Mouse (Mus musculus) forebrain, embryonic 11.5 days (tissue): ENCODE measurements at regions not wholly inside any gene's neighbourhood (a gene's known extent, or its start where the extent isn't known, plus 50 kb on each side); places are given as distances from the start of the nearest gene placed in this dataset.

Source experiments
- ATAC-seq: fragments of 200-750 bp; cut with Nextera tagmentation; replicated peaks from 2 replicates; pipeline ENCODE4 v1.8.0; 2017; ENCODE audit warnings: moderate TSS enrichment; ENCODE audit not compliant: low FRiP score
- DNase-seq: peaks from one replicate; pipeline ENCODE4 v3.0.0-alpha.2; 2017; ENCODE audit warnings: low spot score
- H3K27ac ChIP-seq: fragments of 300-500 bp; sonication (generic); 2 replicates; pipeline ENCODE4 v1.5.1; 2014; ENCODE audit warnings: low read depth, low read length
- H3K27me3 ChIP-seq: fragments of 300-500 bp; sonication (generic); 2 replicates; pipeline ENCODE4 v1.6.1; 2014; ENCODE audit warnings: mild to moderate bottlenecking, low read length, mixed read lengths; ENCODE audit not compliant: control insufficient read depth, insufficient read depth
- H3K36me3 ChIP-seq: fragments of 300-500 bp; sonication (generic); 2 replicates; pipeline ENCODE4 v1.6.1; 2014; ENCODE audit warnings: mild to moderate bottlenecking, low read length, moderate library complexity, mixed read lengths; ENCODE audit not compliant: control insufficient read depth, insufficient read depth
- H3K4me1 ChIP-seq: fragments of 300-500 bp; sonication (generic); replicated peaks from 2 replicates; pipeline ENCODE4 v1.6.1; 2014; ENCODE audit warnings: low read length, mixed read lengths; ENCODE audit not compliant: control insufficient read depth, insufficient read depth
- H3K4me2 ChIP-seq: fragments of 300-500 bp; sonication (generic); 2 replicates; pipeline ENCODE4 v1.6.1; 2014; ENCODE audit warnings: low read depth, mild to moderate bottlenecking, low read length, moderate library complexity, mixed read lengths; ENCODE audit not compliant: severe bottlenecking
- H3K4me3 ChIP-seq: fragments of 300-500 bp; sonication (generic); 2 replicates; pipeline ENCODE4 v1.5.1; 2014; ENCODE audit warnings: low read depth, low read length
- H3K9ac ChIP-seq: fragments of 300-500 bp; sonication (generic); 2 replicates; pipeline ENCODE4 v1.6.1; 2014; ENCODE audit warnings: low read length
- H3K9me3 ChIP-seq: fragments of 300-500 bp; sonication (generic); 2 replicates; pipeline ENCODE4 v1.6.1; 2016; ENCODE audit warnings: low read length, mixed read lengths; ENCODE audit not compliant: control insufficient read depth
- WGBS: fragments of 180-500 bp; shearing (Covaris S2); extraction: QIAGEN DNeasy Blood & Tissue Kit; methylation state at CpG from one replicate; pipeline ENCODE4 v1.1.7; 2014; 5-methylcytosine and 5-hydroxymethylcytosine counted together

- Histone ChIP-seq H3K4me1 (no peaks in the 10 kb centered on the region), H3K9me3 (no peaks in the 10 kb centered on the region), H3K4me3 (no peak overlapping the region), H3K4me2 (no peak overlapping the region), H3K27ac (no peak overlapping the region), H3K36me3 (no peaks in the 10 kb centered on the region), H3K9ac (no peak overlapping the region), H3K27me3 (no peaks in the 10 kb centered on the region)
- ATAC-seq (no peak), DNase-seq (no peak)
- 59% methylated on average over 2 of the region's 2 CpGs for WGBS
These were observed 56.6 kb downstream of the Olig3 start for GRCm38 (mm10) chr10:19412926-19413325.

- Histone ChIP-seq H3K4me1 (no peaks in the 10 kb centered on the region), H3K36me3 (no peaks in the 10 kb centered on the region), H3K4me3 (no peak overlapping the region), H3K27ac (no peak overlapping the region), H3K9ac (no peak overlapping the region), H3K4me2 (no peak overlapping the region), H3K27me3 (no peaks in the 10 kb centered on the region), H3K9me3 (no peaks in the 10 kb centered on the region)
- DNase-seq (no peak), ATAC-seq (no peak)
- 57% methylated on average over 5 of the region's 5 CpGs for WGBS
These were observed 57.6 kb downstream of the Olig3 start for GRCm38 (mm10) chr10:19413935-19414334.

- no peak overlapping the region for H3K27ac ChIP-seq
- H3K4me2 ChIP-seq = no peak overlapping the region
- no peak overlapping the region for H3K9ac ChIP-seq
- 68% methylated on average over 5 of the region's 5 CpGs for WGBS
- ATAC-seq = no peak
- DNase-seq = no peak
- H3K9me3 ChIP-seq = no peaks in the 10 kb centered on the region
- no peak overlapping the region for H3K4me3 ChIP-seq
- no peaks in the 10 kb centered on the region for H3K36me3 ChIP-seq
- H3K27me3 ChIP-seq = no peaks in the 10 kb centered on the region
- no peaks in the 10 kb centered on the region for H3K4me1 ChIP-seq
These were observed 58.5 kb downstream of the Olig3 start for GRCm38 (mm10) chr10:19414834-19415233.

GRCm38 (mm10) chr10:19424030-19424429 lies 67.7 kb downstream of the Olig3 start:
- H3K36me3 ChIP-seq = no peaks in the 10 kb centered on the region
- no peaks in the 10 kb centered on the region for H3K4me1 ChIP-seq
- no peak overlapping the region for H3K27ac ChIP-seq
- H3K9me3 ChIP-seq = no peaks in the 10 kb centered on the region
- no peak overlapping the region for H3K9ac ChIP-seq
- ATAC-seq = no peak
- WGBS = 58% methylated on average over 1 of the region's 1 CpGs
- no peak overlapping the region for H3K4me2 ChIP-seq
- no peak for DNase-seq
- no peaks in the 10 kb centered on the region for H3K27me3 ChIP-seq
- no peak overlapping the region for H3K4me3 ChIP-seq

GRCm38 (mm10) chr10:19424961-19425360 lies 68.6 kb downstream of the Olig3 start:
- no peak for ATAC-seq
- no peaks in the 10 kb centered on the region for H3K36me3 ChIP-seq
- no peak overlapping the region for H3K9ac ChIP-seq
- no peaks in the 10 kb centered on the region for H3K4me1 ChIP-seq
- no peak for DNase-seq
- H3K4me3 ChIP-seq = no peak overlapping the region
- no peak overlapping the region for H3K4me2 ChIP-seq
- H3K27me3 ChIP-seq = no peaks in the 10 kb centered on the region
- no peak overlapping the region for H3K27ac ChIP-seq
- WGBS = 83% methylated on average over 3 of the region's 3 CpGs
- no peaks in the 10 kb centered on the region for H3K9me3 ChIP-seq

- Histone ChIP-seq H3K36me3 (no peaks in the 10 kb centered on the region), H3K27ac (no peak overlapping the region), H3K4me3 (no peak overlapping the region), H3K9ac (no peak overlapping the region), H3K4me2 (no peak overlapping the region), H3K27me3 (no peaks in the 10 kb centered on the region), H3K4me1 (no peaks in the 10 kb centered on the region), H3K9me3 (no peaks in the 10 kb centered on the region)
- ATAC-seq = no peak
- WGBS = 84% methylated on average over 3 of the region's 3 CpGs
- no peak for DNase-seq
These were observed 70.5 kb downstream of the Olig3 start for GRCm38 (mm10) chr10:19426835-19427234.

- H3K4me1 ChIP-seq = no peaks in the 10 kb centered on the region
These were observed 76.2 kb downstream of the Olig3 start for GRCm38 (mm10) chr10:19432515-19432914.

GRCm38 (mm10) chr10:19434661-19435060 lies 78.3 kb downstream of the Olig3 start:
- Histone ChIP-seq H3K36me3 (no peaks in the 10 kb centered on the region), H3K9ac (no peak overlapping the region), H3K27ac (no peak overlapping the region), H3K27me3 (no peaks in the 10 kb centered on the region), H3K4me2 (no peak overlapping the region), H3K9me3 (no peaks in the 10 kb centered on the region), H3K4me1 (no peaks in the 10 kb centered on the region), H3K4me3 (no peak overlapping the region)
- WGBS = 93% methylated on average over 6 of the region's 6 CpGs
- DNase-seq = no peak
- no peak for ATAC-seq

More at GRCm38 (mm10) chr10:19432515-19432914, 76.2 kb downstream of the Olig3 start:
- no peaks in the 10 kb centered on the region for H3K9me3 ChIP-seq
- H3K36me3 ChIP-seq = no peaks in the 10 kb centered on the region
- H3K27me3 ChIP-seq = no peaks in the 10 kb centered on the region
- H3K9ac ChIP-seq = no peak overlapping the region
- no peak for ATAC-seq
- no peak for DNase-seq
- H3K27ac ChIP-seq = no peak overlapping the region
- WGBS = 89% methylated on average over 4 of the region's 4 CpGs
- no peak overlapping the region for H3K4me3 ChIP-seq
- H3K4me2 ChIP-seq = no peak overlapping the region

GRCm38 (mm10) chr10:19441807-19442206 lies 85.5 kb downstream of the Olig3 start:
- no peak overlapping the region for H3K27ac ChIP-seq
- H3K36me3 ChIP-seq = no peaks in the 10 kb centered on the region
- H3K9me3 ChIP-seq = no peaks in the 10 kb centered on the region
- no peaks in the 10 kb centered on the region for H3K27me3 ChIP-seq
- peaks cover 5% of the 10 kb centered on the region; the same call in 1 of the 2 replicates for H3K4me1 ChIP-seq
- DNase-seq (peak; percentile 56), ATAC-seq (no peak)
- H3K4me3 ChIP-seq = no peak overlapping the region
- H3K4me2 ChIP-seq = no peak overlapping the region
- no peak overlapping the region for H3K9ac ChIP-seq
- 29% methylated on average over 12 of the region's 12 CpGs for WGBS
